Mouse (Mus musculus) embryo, embryonic 11 days (tissue): ENCODE results near the gene Gm28729.

Experiments used
- DNase-seq: peaks from one replicate; pipeline ENCODE4 v3.0.0-alpha.2; 2015

Gm28729 gene

GRCm38 (mm10) chr9:96460117-96460865 is 64.8 kb downstream of the Gm28729 start:
- no peak for DNase-seq

GRCm38 (mm10) chr9:96455618-96456017 is 69.4 kb downstream of the Gm28729 start:
- no peak for DNase-seq

- no peak for DNase-seq
These were observed 72.1 kb downstream of the Gm28729 start for GRCm38 (mm10) chr9:96452956-96453355.

- DNase-seq: no peak
These were observed 74.0 kb downstream of the Gm28729 start for GRCm38 (mm10) chr9:96450900-96451720.

- DNase-seq: no peak
These were observed 75.5 kb downstream of the Gm28729 start for GRCm38 (mm10) chr9:96449514-96449913.

GRCm38 (mm10) chr9:96445351-96445750 is 79.7 kb downstream of the Gm28729 start:
- no peak for DNase-seq

- no peak for DNase-seq
These were observed 83.0 kb downstream of the Gm28729 start for GRCm38 (mm10) chr9:96442081-96442480.

GRCm38 (mm10) chr9:96438334-96438871 is 86.7 kb downstream of the Gm28729 start:
- DNase-seq: peak; percentile 48

GRCm38 (mm10) chr9:96437805-96438333 is 87.2 kb downstream of the Gm28729 start:
- DNase-seq: peak; percentile 76

- no peak for DNase-seq
These were observed 87.9 kb downstream of the Gm28729 start for GRCm38 (mm10) chr9:96436901-96437804.
